Mouse (Mus musculus) mouse trophoblast stem cell (cell line): ENCODE results near the gene Pawr.

Experiments
- in situ Hi-C, 2 experiments: fragments of 300-500 bp; cut with MseI, MboI; formaldehyde crosslinking; loops; 2 replicates in 1 of 2; 3 replicates in 1 of 2; pipeline ENCODE4 v1.15.1; 2025

The Pawr gene

GRCm38 (mm10) chr10:108389178-108389926, 57.4 kb downstream of the Pawr start:
- in situ Hi-C loops: no loop called here

GRCm38 (mm10) chr10:108389927-108390287, 58.0 kb downstream of the Pawr start:
- in situ Hi-C loops: no loop called here

- in situ Hi-C loops: no loop called here
These were observed 59.5 kb downstream of the Pawr start for GRCm38 (mm10) chr10:108391370-108391902.

GRCm38 (mm10) chr10:108392151-108392550, 60.2 kb downstream of the Pawr start:
- in situ Hi-C loops: no loop called here

GRCm38 (mm10) chr10:108394306-108394705, 62.4 kb downstream of the Pawr start:
- in situ Hi-C loops: no loop called here

- in situ Hi-C loops: no loop called here
These were observed 63.3 kb downstream of the Pawr start for GRCm38 (mm10) chr10:108395229-108395628.

GRCm38 (mm10) chr10:108395647-108396046, 63.7 kb downstream of the Pawr start:
- in situ Hi-C loops: no loop called here

GRCm38 (mm10) chr10:108402751-108403150, 70.8 kb downstream of the Pawr start:
- in situ Hi-C loops: no loop called here

- in situ Hi-C loops: no loop called here
These were observed 71.5 kb downstream of the Pawr start for GRCm38 (mm10) chr10:108403366-108403865.

- in situ Hi-C loops: no loop called here
These were observed 72.2 kb downstream of the Pawr start for GRCm38 (mm10) chr10:108404087-108404486.

- in situ Hi-C loops: no loop called here
These were observed 73.2 kb downstream of the Pawr start for GRCm38 (mm10) chr10:108405076-108405475.

GRCm38 (mm10) chr10:108405931-108406330, 74.0 kb downstream of the Pawr start:
- in situ Hi-C loops: no loop called here

- in situ Hi-C loops: no loop called here
These were observed 75.2 kb downstream of the Pawr start for GRCm38 (mm10) chr10:108406798-108407754.

GRCm38 (mm10) chr10:108408025-108408424, 76.1 kb downstream of the Pawr start:
- in situ Hi-C loops: no loop called here

- in situ Hi-C loops: no loop called here
These were observed 76.5 kb downstream of the Pawr start for GRCm38 (mm10) chr10:108408437-108408836.

- in situ Hi-C loops: no loop called here
These were observed 77.1 kb downstream of the Pawr start for GRCm38 (mm10) chr10:108408986-108409385.

GRCm38 (mm10) chr10:108409529-108409928, 77.6 kb downstream of the Pawr start:
- in situ Hi-C loops: no loop called here

- in situ Hi-C loops: no loop called here
These were observed 83.2 kb downstream of the Pawr start for GRCm38 (mm10) chr10:108414936-108415635.

GRCm38 (mm10) chr10:108417448-108417847, 85.5 kb downstream of the Pawr start:
- in situ Hi-C loops: no loop called here

- in situ Hi-C loops: loop anchor here in 1 of 2 experiments (5.0 kb wide), 1 partner anchor 128 kb away; no protein-coding TSS in a partner anchor
These were observed 98.6 kb downstream of the Pawr start for GRCm38 (mm10) chr10:108430553-108430952.

GRCm38 (mm10) chr10:108432194-108432593, 100.3 kb downstream of the Pawr start:
- in situ Hi-C loops: loop anchor here in 1 of 2 experiments (5.0 kb wide), 1 partner anchor 130 kb away; no protein-coding TSS in a partner anchor
